Mouse (Mus musculus) CH12.LX (cell line): Measurements from ENCODE around the gene Sorcs1.

Experiments
- CTCF ChIP-seq, 2 experiments: IDR thresholded peaks in 1 of 2; conservative IDR thresholded peaks in 1 of 2; 2 replicates each; pipeline ENCODE4 v1.5.1; 2011 to 2012; ENCODE audit warnings: low read depth in 2 of 2, low read length in 2 of 2, improper control_type of control experiment in 1 of 2, inconsistent platforms in 1 of 2, mild to moderate bottlenecking in 1 of 2, moderate library complexity in 1 of 2
- E2F4 ChIP-seq: IDR thresholded peaks from 2 replicates; pipeline ENCODE4 v1.6.1; 2011; ENCODE audit warnings: low read depth, low read length, improper control_type of control experiment; ENCODE audit not compliant: insufficient replicate concordance
- EP300 ChIP-seq: IDR thresholded peaks from 2 replicates; pipeline ENCODE4 v1.6.1; 2011; ENCODE audit warnings: low read length, improper control_type of control experiment
- GABPA ChIP-seq: IDR thresholded peaks from 2 replicates; pipeline ENCODE4 v1.6.1; 2012; ENCODE audit warnings: low read depth, low read length, improper control_type of control experiment, inconsistent platforms; ENCODE audit not compliant: insufficient replicate concordance
- JUN ChIP-seq: IDR thresholded peaks from 2 replicates; pipeline ENCODE4 v1.6.1; 2011; ENCODE audit warnings: low read depth, mild to moderate bottlenecking, low read length, improper control_type of control experiment, moderate library complexity; ENCODE audit not compliant: insufficient read depth
- MAFK ChIP-seq: IDR thresholded peaks from 2 replicates; pipeline ENCODE4 v1.6.1; 2011; ENCODE audit warnings: low read length, improper control_type of control experiment; ENCODE audit not compliant: insufficient replicate concordance
- POLR2A ChIP-seq: IDR thresholded peaks from 2 replicates; pipeline ENCODE4 v1.6.1; 2011; ENCODE audit warnings: low read depth, mild to moderate bottlenecking, improper control_type of control experiment, low read length
- ZKSCAN1 ChIP-seq: IDR thresholded peaks from 2 replicates; pipeline ENCODE4 v1.6.1; 2012; ENCODE audit warnings: low read depth, inconsistent platforms, low read length, improper control_type of control experiment, borderline replicate concordance
- ZMIZ1 ChIP-seq: IDR thresholded peaks from 2 replicates; pipeline ENCODE4 v1.6.1; 2012; ENCODE audit warnings: low read depth, mild to moderate bottlenecking, inconsistent platforms, low read length, improper control_type of control experiment

DNA sequence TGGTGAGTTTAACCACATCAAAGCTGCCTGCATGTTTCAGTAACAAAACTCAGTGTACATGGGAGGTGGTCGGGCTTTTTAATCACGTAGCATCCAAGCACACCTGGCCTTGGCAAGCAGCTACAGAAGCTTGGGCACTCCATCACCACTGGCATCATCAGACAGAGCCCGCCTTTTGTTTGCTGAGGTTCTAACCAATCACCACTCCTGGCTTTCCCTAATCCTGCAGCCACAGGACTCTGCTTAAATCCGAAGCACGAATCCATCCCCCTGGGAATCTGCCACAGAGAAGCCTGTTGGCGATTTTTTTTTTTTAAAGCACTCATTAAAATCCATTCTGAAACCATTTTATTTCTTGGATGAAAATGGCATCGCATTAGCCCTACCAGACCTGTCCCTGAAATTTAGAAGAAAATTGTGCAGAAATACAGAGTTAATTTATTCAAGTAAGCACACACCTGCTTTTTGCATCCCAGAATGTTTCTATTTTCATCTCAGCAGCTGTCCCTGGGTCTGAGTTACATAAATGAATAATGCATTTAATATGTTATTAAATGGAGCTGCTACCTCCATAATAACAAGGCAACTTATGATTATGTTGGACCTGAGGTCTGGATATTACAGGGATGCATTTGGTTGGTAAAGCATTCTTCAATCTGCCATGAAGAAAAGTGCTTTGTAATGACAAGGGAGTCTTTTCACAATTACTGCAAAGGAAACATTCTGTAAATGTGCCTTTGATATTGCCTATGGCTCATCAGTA is 463.8 kb downstream of the Sorcs1 start:
- TF ChIP-seq POLR2A (no peak), CTCF (conservative IDR thresholded peaks at IDR 0.05 in 1 of 2, IDR thresholded peaks at IDR 0.05 in 1 of 2; ENCODE audit: low read depth in 2 of 2, low read length in 2 of 2) (no peak), ZKSCAN1 (no peak), JUN (no peak), EP300 (no peak), ZMIZ1 (no peak), GABPA (no peak), E2F4 (no peak), MAFK (no peak)
